Mouse (Mus musculus) C2C12 (cell line): Measurements from ENCODE around the gene Mrps23. TPM values are rescaled to one million over a fixed set of nuclear protein-coding genes. Genes with fewer than 3 reads are reported as not detected.
"Not testable (repeated sequence)": the region's sequence is repeated elsewhere in the genome, so short reads cannot be mapped to it uniquely, and the experiment has no call there.

Source experiments
- H3K27me3 ChIP-seq: one replicate; pipeline ENCODE4 v1.6.1; 2011; ENCODE audit not compliant: control insufficient read depth, insufficient read depth, insufficient read length
- H3K36me3 ChIP-seq: one replicate; pipeline ENCODE4 v1.6.1; 2011; ENCODE audit not compliant: control insufficient read depth, insufficient read depth
- H3K4me3 ChIP-seq: one replicate; pipeline ENCODE4 v1.5.1; 2011; ENCODE audit warnings: mild to moderate bottlenecking, control low read depth; ENCODE audit not compliant: poor library complexity, insufficient read depth, severe bottlenecking
- H3K79me2 ChIP-seq: one replicate; pipeline ENCODE4 v1.6.1; 2011; ENCODE audit not compliant: control insufficient read depth, insufficient read depth
- H3K79me3 ChIP-seq: one replicate; pipeline ENCODE4 v1.6.1; 2011; ENCODE audit warnings: low read depth, control low read depth
- H3ac ChIP-seq: one replicate; pipeline ENCODE3; 2011; ENCODE audit warnings: low read depth; ENCODE audit not compliant: control insufficient read depth, insufficient read length
- CEBPB ChIP-seq: IDR thresholded peaks from one replicate; pipeline ENCODE4 v1.6.1; 2011; ENCODE audit warnings: low read depth, mild to moderate bottlenecking, control low read depth, moderate library complexity
- CTCF ChIP-seq: IDR thresholded peaks from one replicate; pipeline ENCODE4 v1.5.1; 2011; ENCODE audit not compliant: control insufficient read depth, insufficient read depth, insufficient read length
- FOSL1 ChIP-seq: IDR thresholded peaks from one replicate; pipeline ENCODE4 v1.8.0; 2011; ENCODE audit warnings: mild to moderate bottlenecking, low read length; ENCODE audit not compliant: poor library complexity, insufficient read depth, severe bottlenecking
- MAX ChIP-seq: IDR thresholded peaks from one replicate; pipeline ENCODE4 v1.6.1; 2011; ENCODE audit warnings: mild to moderate bottlenecking, control low read depth
- MYOD1 ChIP-seq: IDR thresholded peaks from one replicate; pipeline ENCODE4 v1.6.1; 2011; ENCODE audit warnings: low read depth; ENCODE audit not compliant: control insufficient read depth, insufficient read length
- MYOG ChIP-seq: IDR thresholded peaks from one replicate; pipeline ENCODE4 v1.6.1; 2011; ENCODE audit not compliant: control insufficient read depth, insufficient read length; ENCODE audit errors: extremely low read depth
- USF1 ChIP-seq: IDR thresholded peaks from one replicate; pipeline ENCODE4 v1.6.1; 2011; ENCODE audit warnings: low read depth, mild to moderate bottlenecking, control low read depth, moderate library complexity
- polyA plus RNA-seq: library from polyadenylated mRNA; unstranded; fragments of >200 nt; fragmentation: generic; extraction: Trizol; gene quantifications from one replicate; pipeline ENCODE4 v1.2.1, GENCODE M21; 2012; ENCODE audit warnings: missing spikeins

Mrps23 gene
- polyA plus RNA-seq, 1 experiment, result 191 TPM

DNA sequence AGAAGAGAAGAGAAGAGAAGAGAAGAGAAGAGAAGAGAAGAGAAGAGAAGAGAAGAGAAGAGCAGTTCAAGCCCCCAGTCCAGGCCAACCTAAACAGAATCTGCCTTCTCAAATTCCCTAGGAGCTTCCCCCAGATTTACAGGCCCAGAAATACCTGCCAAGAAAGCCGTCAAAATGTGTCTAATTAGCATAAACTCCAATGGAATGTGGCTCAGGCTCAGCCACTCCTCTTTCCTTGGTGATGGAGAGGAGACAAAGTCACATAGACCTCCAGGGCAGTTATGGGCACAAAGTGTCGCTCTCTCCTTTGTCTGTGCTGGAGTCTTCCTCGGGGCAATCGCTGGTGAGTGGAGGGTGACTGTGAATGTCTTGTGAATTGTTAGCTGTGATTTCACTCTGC, 6.0 kb upstream of the Mrps23 start:
- TF ChIP-seq USF1 (no peak), CEBPB (no peak), CTCF (no peak), MAX (no peak)
- Histone ChIP-seq H3K27me3 (peaks cover 4% of the 10 kb centered on the region), H3K79me3 (no peaks in the 10 kb centered on the region)

DNA sequence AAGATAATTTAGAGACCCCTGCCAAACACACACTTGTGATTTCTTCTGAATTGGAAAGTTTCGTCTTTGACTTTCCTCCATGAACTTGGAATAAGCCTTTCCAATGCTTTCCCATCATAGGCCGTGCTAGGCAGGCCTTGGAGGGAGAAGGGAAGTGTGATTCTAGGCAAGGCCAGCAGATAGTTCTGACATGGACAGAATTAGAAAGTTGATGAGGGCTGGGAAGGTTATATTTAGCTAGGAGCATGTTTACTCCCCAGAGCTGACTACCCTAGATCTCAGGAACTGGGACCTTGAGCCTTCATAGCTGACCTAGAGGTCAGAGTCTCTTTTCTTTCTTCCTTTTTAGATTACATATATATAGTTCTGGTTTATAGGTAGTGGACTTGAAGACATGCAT, 3.0 kb upstream of the Mrps23 start:
- Histone ChIP-seq H3K79me2 (peaks cover 16% of the 10 kb centered on the region), H3K36me3 (peaks cover 3% of the 10 kb centered on the region), H3K4me3 (no peak overlapping the region), H3K27me3 (peaks cover 4% of the 10 kb centered on the region), H3K79me3 (peaks cover 9% of the 10 kb centered on the region), H3ac (no peak overlapping the region)
- TF ChIP-seq CTCF (no peak), USF1 (no peak), MAX (no peak)

More for the DNA sequence above, 6.0 kb upstream of the Mrps23 start:
- H3K4me3 ChIP-seq, result no peak overlapping the region
- no peaks in the 10 kb centered on the region for H3K79me2 ChIP-seq
- H3K36me3 ChIP-seq, result no peaks in the 10 kb centered on the region
- no peak overlapping the region for H3ac ChIP-seq

DNA sequence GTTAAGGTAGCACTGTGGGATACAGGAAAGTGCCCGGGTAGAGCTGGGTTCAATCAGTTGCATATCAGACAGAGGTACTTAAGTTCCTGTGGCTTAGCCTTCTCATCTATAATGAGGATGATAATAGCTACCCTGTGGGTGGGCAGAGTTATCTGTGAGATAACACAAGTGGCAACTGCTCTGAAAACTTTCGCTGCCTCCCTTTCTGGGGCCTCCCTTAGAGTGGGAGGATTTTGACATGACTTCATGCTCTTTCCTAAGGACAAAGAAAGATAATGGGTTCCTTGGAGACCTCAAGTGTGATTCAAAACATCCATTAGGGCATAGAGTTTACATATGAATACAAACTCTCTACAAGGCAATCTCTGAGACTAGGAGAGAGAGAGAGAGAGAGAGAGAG, 2.1 kb upstream of the Mrps23 start:
- Histone ChIP-seq H3K79me3 (peaks cover 9% of the 10 kb centered on the region), H3K36me3 (peaks cover 3% of the 10 kb centered on the region), H3K4me3 (no peak overlapping the region), H3K79me2 (peaks cover 16% of the 10 kb centered on the region), H3K27me3 (peaks cover 4% of the 10 kb centered on the region), H3ac (no peak overlapping the region)
- no peak for TF ChIP-seq CTCF
- TF ChIP-seq FOSL1, result no peak
- TF ChIP-seq MYOD1, result no peak
- no peak for TF ChIP-seq CEBPB
- TF ChIP-seq MYOG, result no peak
- no peak for TF ChIP-seq MAX

DNA sequence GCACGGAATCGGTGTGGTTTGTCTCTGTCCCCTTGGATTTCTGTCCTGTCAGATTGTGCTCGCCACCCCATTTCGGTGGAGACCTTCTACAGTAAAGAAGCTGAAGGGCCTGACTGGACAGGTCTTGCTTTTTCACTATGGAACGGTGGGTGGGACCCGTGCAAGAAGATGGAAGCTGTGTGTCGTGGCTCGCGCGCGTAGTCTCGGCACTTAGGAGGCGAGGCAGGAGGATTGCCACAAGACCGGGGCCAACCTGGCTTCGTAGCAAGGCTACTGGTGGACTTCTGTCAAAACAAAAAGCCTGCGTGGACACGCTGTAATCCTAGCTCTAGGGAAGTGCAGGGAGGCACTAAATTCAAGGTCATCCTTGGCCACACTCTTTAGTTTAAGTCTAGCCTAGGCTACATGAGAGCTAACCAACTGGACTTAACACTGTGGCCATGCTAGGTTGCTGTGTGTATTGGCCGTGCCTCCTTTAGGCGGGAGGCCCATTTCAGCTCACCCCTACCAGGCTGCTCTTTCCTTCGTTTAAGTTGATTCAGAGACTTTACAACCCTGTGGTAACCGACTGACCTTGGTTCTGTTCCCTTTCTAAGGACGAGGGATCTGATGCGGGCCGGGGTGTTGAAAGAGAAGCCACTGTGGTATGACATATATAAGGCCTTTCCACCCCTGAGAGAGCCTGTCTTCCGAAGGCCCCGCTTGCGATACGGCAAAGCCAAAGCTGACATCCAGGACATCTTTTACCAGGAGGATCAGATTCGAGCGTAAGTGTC, 593 bp downstream of the Mrps23 start:
- H3K36me3 ChIP-seq, result peaks cover 26% of the 10 kb centered on the region
- H3ac ChIP-seq, result peak overlapping the region; percentile 99
- peaks cover 24% of the 10 kb centered on the region for H3K79me2 ChIP-seq
- peaks cover 9% of the 10 kb centered on the region for H3K79me3 ChIP-seq
- H3K4me3 ChIP-seq, result peak overlapping the region; percentile 96
- TF ChIP-seq MYOD1, result no peak
- no peak for TF ChIP-seq MYOG
- TF ChIP-seq FOSL1, result no peak
- no peak for TF ChIP-seq CEBPB
- TF ChIP-seq MAX, result no peak
- TF ChIP-seq CTCF, result no peak
- TF ChIP-seq USF1, result no peak
- H3K27me3 ChIP-seq, result peaks cover 2% of the 10 kb centered on the region

DNA sequence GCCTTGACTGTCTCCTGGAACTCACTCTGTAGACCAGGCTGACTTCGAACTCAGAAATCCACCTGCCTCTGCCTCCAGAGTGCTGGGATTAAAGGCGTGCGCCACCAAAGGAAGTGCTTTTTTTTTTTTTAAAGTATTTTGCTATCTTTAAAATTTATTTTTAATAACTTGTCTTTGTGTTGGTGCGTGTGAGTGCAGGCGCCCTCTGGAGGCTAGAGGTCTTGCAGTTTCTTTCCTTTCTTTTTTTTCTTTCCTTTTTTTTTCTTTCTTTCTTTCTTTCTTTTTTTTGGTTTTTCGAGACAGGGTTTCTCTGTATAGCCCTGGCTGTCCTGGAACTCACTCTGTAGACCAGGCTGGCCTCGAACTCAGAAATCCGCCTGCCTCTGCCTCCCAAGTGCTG, 2.4 kb downstream of the Mrps23 start:
- Histone ChIP-seq H3K36me3 (peaks cover 44% of the 10 kb centered on the region), H3K79me2 (peaks cover 24% of the 10 kb centered on the region)
- not testable (repeated sequence) for H3K4me3 ChIP-seq, H3K79me3 ChIP-seq, H3ac ChIP-seq, H3K27me3 ChIP-seq

DNA sequence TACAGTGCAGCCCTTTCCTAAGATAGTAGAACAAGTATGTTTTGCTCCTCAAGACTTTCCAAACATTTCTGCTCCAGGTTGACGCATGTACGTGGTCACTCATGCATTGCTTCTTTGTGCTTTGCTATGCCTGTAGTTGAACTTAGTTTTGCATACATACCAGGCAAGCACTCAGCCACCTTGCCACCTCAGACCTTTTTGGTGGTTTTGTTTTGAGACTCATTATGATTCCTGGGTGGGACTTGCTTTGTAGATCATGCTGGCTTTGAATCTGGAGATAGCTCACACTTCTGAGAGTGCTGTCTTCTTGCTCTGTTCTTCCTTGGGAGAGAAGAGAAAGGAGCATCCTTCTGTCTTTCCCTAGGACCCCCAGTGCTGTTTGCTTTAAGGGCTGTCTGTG, 3.5 kb downstream of the Mrps23 start:
- H3K79me3 ChIP-seq, result peaks cover 9% of the 10 kb centered on the region
- H3K36me3 ChIP-seq, result peaks cover 44% of the 10 kb centered on the region
- TF ChIP-seq USF1 (no peak), CEBPB (no peak), MAX (no peak), MYOD1 (no peak), MYOG (no peak), CTCF (no peak), FOSL1 (no peak)
- H3ac ChIP-seq, result no peak overlapping the region
- H3K4me3 ChIP-seq, result no peak overlapping the region
- peaks cover 24% of the 10 kb centered on the region for H3K79me2 ChIP-seq
- H3K27me3 ChIP-seq, result no peaks in the 10 kb centered on the region
